Mouse (Mus musculus): ENCODE results near the gene Spata17. TPM values are rescaled to one million over a fixed set of nuclear protein-coding genes. Genes with fewer than 3 reads are reported as not detected.
A peak's percentile ranks its signal among the peaks of the same experiment; 100 is the strongest.

Gene Spata17
- under 1 TPM; 0.74 to 0.79 TPM for total RNA-seq (2021)
- long read RNA-seq, experiment 1, partial matches to known transcripts: 0 of 1 reads
- long read RNA-seq, experiment 1, other reads (novel, unspliced or antisense): 1 of 1 reads
- long read RNA-seq, experiment 2, partial matches to known transcripts: 0 of 1 reads
- long read RNA-seq, experiment 2, other reads (novel, unspliced or antisense): 1 of 1 reads

GRCm38 (mm10) chr1:187215181-187216116 is at the start of gene Spata17, which contains the start of gene Gpatch2:
Gene Spata17 (minus strand): TSS chr1:187215465.
Gene Gpatch2 (plus strand): TSS chr1:187215508.
- TF ChIP-seq CTCF (conservative IDR thresholded peaks at IDR 0.05): no peak
- H3K27ac ChIP-seq: peak within 1 kb of the TSS; percentile 99
- H3K4me3 ChIP-seq: peak within 1 kb of the TSS; percentile 76
- DNase-seq (ENCODE audit: low spot score in 2 of 2): peak; percentile 72 to 74

- Histone ChIP-seq H3K27ac (no peak overlapping the region), H3K4me3 (no peak overlapping the region)
- TF ChIP-seq CTCF (conservative IDR thresholded peaks at IDR 0.05): peak; percentile 57
- no peak for DNase-seq (ENCODE audit: low spot score in 2 of 2)
Observed at GRCm38 (mm10) chr1:187258756-187259155, 43.5 kb upstream of the Spata17 start.

GRCm38 (mm10) chr1:187250741-187251262 is 35.5 kb upstream of the Spata17 start:
- peak in 1 of 2 experiments; percentile 46 for DNase-seq (ENCODE audit: low spot score in 2 of 2)
- no peak for TF ChIP-seq CTCF (conservative IDR thresholded peaks at IDR 0.05)
- Histone ChIP-seq H3K27ac (no peak overlapping the region), H3K4me3 (no peak overlapping the region)

GRCm38 (mm10) chr1:187244734-187245133 is 29.5 kb upstream of the Spata17 start:
- H3K27ac ChIP-seq: no peak overlapping the region
- no peak for DNase-seq (ENCODE audit: low spot score in 2 of 2)
- no peak overlapping the region for H3K4me3 ChIP-seq
- TF ChIP-seq CTCF (conservative IDR thresholded peaks at IDR 0.05): no peak

GRCm38 (mm10) chr1:187241329-187241728 is 26.1 kb upstream of the Spata17 start:
- DNase-seq (ENCODE audit: low spot score in 2 of 2): no peak
- TF ChIP-seq CTCF (conservative IDR thresholded peaks at IDR 0.05): no peak
- Histone ChIP-seq H3K4me3 (no peak overlapping the region), H3K27ac (no peak overlapping the region)

- Histone ChIP-seq H3K27ac (no peak overlapping the region), H3K4me3 (no peak overlapping the region)
- TF ChIP-seq CTCF (conservative IDR thresholded peaks at IDR 0.05): no peak
- DNase-seq (ENCODE audit: low spot score in 2 of 2): no peak
Observed at GRCm38 (mm10) chr1:187240304-187240703, 25.0 kb upstream of the Spata17 start.

- no peak for DNase-seq (ENCODE audit: low spot score in 2 of 2)
- TF ChIP-seq CTCF (conservative IDR thresholded peaks at IDR 0.05): no peak
- Histone ChIP-seq H3K27ac (no peak overlapping the region), H3K4me3 (no peak overlapping the region)
Observed at GRCm38 (mm10) chr1:187238061-187238460, 22.8 kb upstream of the Spata17 start.

GRCm38 (mm10) chr1:187236296-187236695 is 21.0 kb upstream of the Spata17 start:
- no peak for DNase-seq (ENCODE audit: low spot score in 2 of 2)
- Histone ChIP-seq H3K4me3 (no peak overlapping the region), H3K27ac (no peak overlapping the region)
- TF ChIP-seq CTCF (conservative IDR thresholded peaks at IDR 0.05): no peak

GRCm38 (mm10) chr1:187235161-187235560 is 19.9 kb upstream of the Spata17 start:
- no peak for DNase-seq (ENCODE audit: low spot score in 2 of 2)
- H3K27ac ChIP-seq: no peak overlapping the region
- TF ChIP-seq CTCF (conservative IDR thresholded peaks at IDR 0.05): no peak

GRCm38 (mm10) chr1:187232996-187233615 is 17.8 kb upstream of the Spata17 start:
- TF ChIP-seq CTCF (conservative IDR thresholded peaks at IDR 0.05): no peak
- Histone ChIP-seq H3K4me3 (no peak overlapping the region), H3K27ac (no peak overlapping the region)
- DNase-seq (ENCODE audit: low spot score in 2 of 2): no peak

More at GRCm38 (mm10) chr1:187235161-187235560, 19.9 kb upstream of the Spata17 start:
- no peak overlapping the region for H3K4me3 ChIP-seq

GRCm38 (mm10) chr1:187232196-187232955 is 17.1 kb upstream of the Spata17 start:
- no peak for DNase-seq (ENCODE audit: low spot score in 2 of 2)
- Histone ChIP-seq H3K4me3 (no peak overlapping the region), H3K27ac (no peak overlapping the region)
- no peak for TF ChIP-seq CTCF (conservative IDR thresholded peaks at IDR 0.05)

- no peak overlapping the region for H3K27ac ChIP-seq
- H3K4me3 ChIP-seq: no peak overlapping the region
- TF ChIP-seq CTCF (conservative IDR thresholded peaks at IDR 0.05): no peak
- DNase-seq (ENCODE audit: low spot score in 2 of 2): no peak
Observed at GRCm38 (mm10) chr1:187230255-187230654, 15.0 kb upstream of the Spata17 start.

Data from layer of hippocampus, adult 2 months (tissue).